Comparison of ENCODE assay signal across 10 mouse cellular contexts in genomic region chr16:44550843-44551242, GRCm38 (mm10). TPM values are rescaled to one million over a fixed set of nuclear protein-coding genes. Genes with fewer than 3 reads are reported as not detected.
DNase-seq lines count a peak whose midpoint lies in the region; ATAC-seq and TF ChIP-seq lines count a peak whose summit lies in the region.
"Had no signal": no experiment of that assay in that cellular context is flagged by ENCODE, and none has a peak within 500 bp of the region (broad histone marks: within the 10 kb centered on the region; RNA-seq: fewer than 3 reads in every experiment).

No protein-coding gene starts in this region.

- no peaks in the 10 kb centered on the region for H3K27me3 ChIP-seq in kidney, adult 2 months (replicated peaks; ENCODE audit: control insufficient read depth, insufficient read depth, low read length)
- H3K27me3 ChIP-seq in embryonic facial prominence, embryonic 12.5 days: no peaks in the 10 kb centered on the region
- H3K27me3 ChIP-seq in hindbrain, embryonic 11.5 days (ENCODE audit: control insufficient read depth, insufficient read depth, low read length): no peaks in the 10 kb centered on the region
- H3K27me3 ChIP-seq in midbrain, embryonic 15.5 days (replicated peaks): no peaks in the 10 kb centered on the region
- H3K27me3 ChIP-seq: heart, embryonic 15.5 days; lung, embryonic 15.5 days had no signal

- H3K36me3 ChIP-seq in kidney, adult 2 months (ENCODE audit: control insufficient read depth, insufficient read depth, low read length): no peaks in the 10 kb centered on the region
- H3K36me3 ChIP-seq in embryonic facial prominence, embryonic 12.5 days: peaks cover 17% of the 10 kb centered on the region
- H3K36me3 ChIP-seq in hindbrain, embryonic 11.5 days (ENCODE audit: control insufficient read depth, insufficient read depth, low read length): no peaks in the 10 kb centered on the region
- no peaks in the 10 kb centered on the region for H3K36me3 ChIP-seq in midbrain, embryonic 15.5 days (replicated peaks)
- H3K36me3 ChIP-seq: heart, embryonic 15.5 days; lung, embryonic 15.5 days had no signal

- 0 out of 2 replicates have a peak overlapping the region, but pooled peaks have one; percentile 24 for H3K9ac ChIP-seq in embryonic facial prominence, embryonic 12.5 days
- H3K9ac ChIP-seq in hindbrain, embryonic 11.5 days (ENCODE audit: low read depth, low read length): no peak overlapping the region
- no peak overlapping the region for H3K9ac ChIP-seq in midbrain, embryonic 15.5 days
- H3K9ac ChIP-seq: heart, embryonic 15.5 days; lung, embryonic 15.5 days had no signal

- no peak for ATAC-seq in embryonic facial prominence, embryonic 12.5 days (ENCODE audit: insufficient number of reproducible peaks, insufficient read depth, low FRiP score, low TSS enrichment)
- ATAC-seq in hindbrain, embryonic 11.5 days (ENCODE audit: low FRiP score): peak; percentile 11; the same call in 1 of the 2 replicates
- ATAC-seq in midbrain, embryonic 15.5 days (replicated peaks): peak; percentile 28

- no peaks in the 10 kb centered on the region for H3K9me3 ChIP-seq in embryonic facial prominence, embryonic 12.5 days
- no peaks in the 10 kb centered on the region for H3K9me3 ChIP-seq in hindbrain, embryonic 11.5 days (ENCODE audit: control insufficient read depth, low read length)
- H3K9me3 ChIP-seq in midbrain, embryonic 15.5 days: no peaks in the 10 kb centered on the region
- H3K9me3 ChIP-seq: heart, embryonic 15.5 days; lung, embryonic 15.5 days had no signal

- no peaks in the 10 kb centered on the region for H3K4me1 ChIP-seq in kidney, adult 2 months (ENCODE audit: control insufficient read depth, insufficient read depth, low read length)
- H3K4me1 ChIP-seq in embryonic facial prominence, embryonic 12.5 days: peaks cover 82% of the 10 kb centered on the region
- peaks cover 19% of the 10 kb centered on the region for H3K4me1 ChIP-seq in hindbrain, embryonic 11.5 days (replicated peaks; ENCODE audit: control insufficient read depth, insufficient read depth, low read length)
- peaks cover 41% of the 10 kb centered on the region for H3K4me1 ChIP-seq in midbrain, embryonic 15.5 days

- H3K4me3 ChIP-seq in kidney, adult 2 months (ENCODE audit: insufficient read depth, low read depth, low read length): no peak overlapping the region
- no peak overlapping the region for H3K4me3 ChIP-seq in embryonic facial prominence, embryonic 12.5 days
- no peak overlapping the region; the same call in 1 of the 2 replicates for H3K4me3 ChIP-seq in hindbrain, embryonic 11.5 days (ENCODE audit: low read depth, low read length)
- H3K4me3 ChIP-seq in midbrain, embryonic 15.5 days: no peak overlapping the region
- no peak overlapping the region for H3K4me3 ChIP-seq in layer of hippocampus, adult 2 months
- H3K4me3 ChIP-seq: heart, embryonic 15.5 days; lung, embryonic 15.5 days had no signal

- no peak for TF ChIP-seq CTCF in kidney, adult 2 months (conservative IDR thresholded peaks at IDR 0.05; ENCODE audit: insufficient read depth, insufficient read length, low read depth, low read length)
- TF ChIP-seq CTCF in layer of hippocampus, adult 2 months (conservative IDR thresholded peaks at IDR 0.05): no peak

- 24% methylated on average over 5 of the region's 5 CpGs for WGBS in kidney, adult 2 months
- 17% methylated on average over 5 of the region's 5 CpGs for WGBS in embryonic facial prominence, embryonic 12.5 days
- WGBS in hindbrain, embryonic 11.5 days: 34% methylated on average over 5 of the region's 5 CpGs
- 10% methylated on average over 5 of the region's 5 CpGs for WGBS in midbrain, embryonic 15.5 days

- peak; percentile 22 for DNase-seq in kidney, adult 2 months
- no peak for DNase-seq in kidney, postnatal 25 days
- DNase-seq in hindbrain, embryonic 11.5 days (ENCODE audit: low spot score): no peak
- DNase-seq in lung, postnatal 10 days: no peak
- no peak for DNase-seq in layer of hippocampus, adult 2 months (ENCODE audit: low spot score in 2 of 2)
- DNase-seq: thymus, adult 18-20 months had no signal

- H3K4me2 ChIP-seq in embryonic facial prominence, embryonic 12.5 days (replicated peaks): peak overlapping the region; percentile 22
- H3K4me2 ChIP-seq in hindbrain, embryonic 11.5 days (replicated peaks; ENCODE audit: low read depth, low read length): peak overlapping the region; percentile 14; the same call in 1 of the 2 replicates
- peak overlapping the region; percentile 29; the same call in 1 of the 2 replicates for H3K4me2 ChIP-seq in midbrain, embryonic 15.5 days
- H3K4me2 ChIP-seq: heart, embryonic 15.5 days; lung, embryonic 15.5 days had no signal

- no peak for TF ChIP-seq POLR2A in kidney, adult 2 months (IDR thresholded peaks at IDR 0.05; ENCODE audit: low read depth, low read length)

- H3K27ac ChIP-seq in kidney, adult 2 months (ENCODE audit: insufficient read depth, low read depth, low read length): no peak overlapping the region
- peak overlapping the region; percentile 52 for H3K27ac ChIP-seq in embryonic facial prominence, embryonic 12.5 days
- H3K27ac ChIP-seq in hindbrain, embryonic 11.5 days (ENCODE audit: low read depth, low read length): 0 out of 2 replicates have a peak overlapping the region, but pooled peaks have one; percentile 51
- H3K27ac ChIP-seq in midbrain, embryonic 15.5 days: peak overlapping the region; percentile 35; the same call in 1 of the 2 replicates
- H3K27ac ChIP-seq in layer of hippocampus, adult 2 months: no peak overlapping the region; the same call in 1 of the 2 replicates
- H3K27ac ChIP-seq: heart, embryonic 15.5 days; lung, embryonic 15.5 days had no signal

RNA-seq across cellular contexts. Expression of gene Boc, which starts 7.9 kb away (rescaled TPM):
- 8.5 and 8.8 TPM in 2 replicates for polyA plus RNA-seq in kidney, adult 2 months (2012; rRNA removed)
- polyA plus RNA-seq in embryonic facial prominence, embryonic 12.5 days (2016; fragmentation: Nextera tagmentation; extraction: Ambion mirVana): 37.1 and 37.3 TPM in 2 replicates
- polyA plus RNA-seq in hindbrain, embryonic 11.5 days (2014; fragmentation: Nextera tagmentation; extraction: Ambion mirVana): 34.3 and 41.7 TPM in 2 replicates
- polyA plus RNA-seq in midbrain, embryonic 15.5 days (2015; fragmentation: Nextera tagmentation; extraction: Ambion mirVana): 11.7 and 15.8 TPM in 2 replicates
- 10 to 100 TPM in 1 of 2 experiments, 1 to 10 TPM in 1; 9.7 to 12.1 TPM for total RNA-seq in layer of hippocampus, adult 2 months (2021)

Comparison
In these comparisons a context has a peak if more than half of its experiments do, and no peak if none do; other contexts are left out.
1. H3K27ac ChIP-seq: peak in embryonic facial prominence, embryonic 12.5 days (single experiment), hindbrain, embryonic 11.5 days (single experiment) and midbrain, embryonic 15.5 days (single experiment); none in kidney, adult 2 months (single experiment) and layer of hippocampus, adult 2 months (single experiment).
2. Peak in every context shown above with its lines, with median percentiles within 50 percentile points of each other: H3K4me2 ChIP-seq.